Mouse (Mus musculus) limb, embryonic 10.5 days (tissue): Measurements from ENCODE around the gene Cd5. TPM values are rescaled to one million over a fixed set of nuclear protein-coding genes. Genes with fewer than 3 reads are reported as not detected.

Experiments
- DNase-seq: peaks from one replicate; pipeline ENCODE4 v3.0.0-alpha.2; 2017; ENCODE audit warnings: low spot score
- H3K27ac ChIP-seq: fragments of 300-500 bp; sonication (generic); 2 replicates; pipeline ENCODE4 v1.5.1; 2016; ENCODE audit warnings: mild to moderate bottlenecking
- H3K27me3 ChIP-seq: fragments of 300-500 bp; sonication (generic); 2 replicates; pipeline ENCODE4 v1.6.1; 2016; ENCODE audit warnings: low read depth, mild to moderate bottlenecking; ENCODE audit not compliant: poor library complexity, severe bottlenecking
- H3K36me3 ChIP-seq: fragments of 300-500 bp; sonication (generic); 2 replicates; pipeline ENCODE4 v1.6.1; 2016; ENCODE audit warnings: mild to moderate bottlenecking, moderate library complexity
- H3K4me1 ChIP-seq: fragments of 300-500 bp; sonication (generic); 2 replicates; pipeline ENCODE4 v1.6.1; 2016
- H3K4me3 ChIP-seq: fragments of 300-500 bp; sonication (generic); 2 replicates; pipeline ENCODE4 v1.5.1; 2016; ENCODE audit warnings: mild to moderate bottlenecking, moderate library complexity
- H3K9me3 ChIP-seq: fragments of 300-500 bp; sonication (generic); replicated peaks from 2 replicates; pipeline ENCODE4 v1.6.1; 2016; ENCODE audit warnings: mild to moderate bottlenecking
- WGBS: fragments of 180-500 bp; shearing (Covaris S2); methylation state at CpG from one replicate; pipeline ENCODE4 v1.1.7; 2016; 5-methylcytosine and 5-hydroxymethylcytosine counted together
- polyA plus RNA-seq: library from polyadenylated mRNA; unstranded; fragments of >200 nt; fragmentation: Nextera tagmentation; extraction: Ambion mirVana; gene quantifications from 2 replicates; pipeline ENCODE4 v1.2.1, GENCODE M21; 2016

Gene Cd5
- polyA plus RNA-seq, 1 experiment from 2014 or later, result 0.26 TPM

GRCm38 (mm10) chr19:10769429-10770195 is 30.8 kb upstream of the Cd5 start:
- H3K27me3 ChIP-seq, result no peaks in the 10 kb centered on the region
- peaks cover 15% of the 10 kb centered on the region for H3K4me1 ChIP-seq
- H3K9me3 ChIP-seq, result no peaks in the 10 kb centered on the region
- WGBS, result 50% methylated on average over 12 of the region's 12 CpGs
- no peak overlapping the region for H3K27ac ChIP-seq
- no peak for DNase-seq
- H3K36me3 ChIP-seq, result no peaks in the 10 kb centered on the region
- no peak overlapping the region for H3K4me3 ChIP-seq

- no peak overlapping the region for H3K27ac ChIP-seq
- no peak overlapping the region for H3K4me3 ChIP-seq
- DNase-seq, result no peak
- 75% methylated on average over 6 of the region's 6 CpGs for WGBS
- H3K36me3 ChIP-seq, result no peaks in the 10 kb centered on the region
- peaks cover 15% of the 10 kb centered on the region for H3K4me1 ChIP-seq
- no peaks in the 10 kb centered on the region for H3K9me3 ChIP-seq
- no peaks in the 10 kb centered on the region for H3K27me3 ChIP-seq
Measured at GRCm38 (mm10) chr19:10768694-10769428, 30.1 kb upstream of the Cd5 start.

- no peak overlapping the region for H3K27ac ChIP-seq
- H3K4me3 ChIP-seq, result no peak overlapping the region
- DNase-seq, result no peak
- peaks cover 15% of the 10 kb centered on the region for H3K4me1 ChIP-seq
- H3K9me3 ChIP-seq, result no peaks in the 10 kb centered on the region
- H3K36me3 ChIP-seq, result no peaks in the 10 kb centered on the region
- H3K27me3 ChIP-seq, result no peaks in the 10 kb centered on the region
- 91% methylated on average over 10 of the region's 10 CpGs for WGBS
Measured at GRCm38 (mm10) chr19:10767631-10768030, 28.8 kb upstream of the Cd5 start.

- H3K4me1 ChIP-seq, result no peaks in the 10 kb centered on the region; the same call in 1 of the 2 replicates
- no peaks in the 10 kb centered on the region for H3K9me3 ChIP-seq
- H3K27ac ChIP-seq, result no peak overlapping the region
- no peak overlapping the region for H3K4me3 ChIP-seq
- 85% methylated on average over 21 of the region's 21 CpGs for WGBS
- no peak for DNase-seq
- H3K36me3 ChIP-seq, result no peaks in the 10 kb centered on the region
- no peaks in the 10 kb centered on the region for H3K27me3 ChIP-seq
Measured at GRCm38 (mm10) chr19:10763381-10764031, 24.7 kb upstream of the Cd5 start.

- Histone ChIP-seq H3K27me3 (no peaks in the 10 kb centered on the region), H3K4me1 (no peaks in the 10 kb centered on the region; the same call in 1 of the 2 replicates), H3K36me3 (no peaks in the 10 kb centered on the region), H3K4me3 (no peak overlapping the region), H3K27ac (no peak overlapping the region), H3K9me3 (no peaks in the 10 kb centered on the region)
- DNase-seq, result no peak
- 85% methylated on average over 6 of the region's 6 CpGs for WGBS
Measured at GRCm38 (mm10) chr19:10762468-10762867, 23.7 kb upstream of the Cd5 start.

GRCm38 (mm10) chr19:10761794-10762415 is 23.1 kb upstream of the Cd5 start:
- WGBS, result 92% methylated on average over 8 of the region's 8 CpGs
- H3K36me3 ChIP-seq, result no peaks in the 10 kb centered on the region
- H3K9me3 ChIP-seq, result no peaks in the 10 kb centered on the region
- no peak overlapping the region for H3K27ac ChIP-seq
- H3K4me1 ChIP-seq, result no peaks in the 10 kb centered on the region; the same call in 1 of the 2 replicates
- no peaks in the 10 kb centered on the region for H3K27me3 ChIP-seq
- no peak for DNase-seq
- no peak overlapping the region for H3K4me3 ChIP-seq

- WGBS, result 88% methylated on average over 9 of the region's 9 CpGs
Measured at GRCm38 (mm10) chr19:10759983-10760831, 21.4 kb upstream of the Cd5 start.

GRCm38 (mm10) chr19:10759525-10759924 is 20.7 kb upstream of the Cd5 start:
- DNase-seq, result no peak
- no peak overlapping the region for H3K4me3 ChIP-seq
- no peaks in the 10 kb centered on the region for H3K36me3 ChIP-seq
- H3K9me3 ChIP-seq, result no peaks in the 10 kb centered on the region
- no peaks in the 10 kb centered on the region for H3K27me3 ChIP-seq
- no peak overlapping the region for H3K27ac ChIP-seq
- no peaks in the 10 kb centered on the region; the same call in 1 of the 2 replicates for H3K4me1 ChIP-seq

More at GRCm38 (mm10) chr19:10759983-10760831, 21.4 kb upstream of the Cd5 start:
- Histone ChIP-seq H3K27ac (no peak overlapping the region), H3K4me1 (no peaks in the 10 kb centered on the region; the same call in 1 of the 2 replicates), H3K36me3 (no peaks in the 10 kb centered on the region), H3K4me3 (no peak overlapping the region), H3K9me3 (no peaks in the 10 kb centered on the region), H3K27me3 (no peaks in the 10 kb centered on the region)
- DNase-seq, result no peak

- no peak for DNase-seq
Measured at GRCm38 (mm10) chr19:10758708-10759107, 19.9 kb upstream of the Cd5 start.

GRCm38 (mm10) chr19:10757526-10757925 is 18.7 kb upstream of the Cd5 start:
- no peak for DNase-seq
- no peaks in the 10 kb centered on the region for H3K36me3 ChIP-seq
- H3K4me1 ChIP-seq, result no peaks in the 10 kb centered on the region; the same call in 1 of the 2 replicates
- no peak overlapping the region for H3K4me3 ChIP-seq
- no peaks in the 10 kb centered on the region for H3K9me3 ChIP-seq
- no peak overlapping the region for H3K27ac ChIP-seq
- WGBS, result 83% methylated on average over 2 of the region's 2 CpGs
- no peaks in the 10 kb centered on the region for H3K27me3 ChIP-seq

More at GRCm38 (mm10) chr19:10758708-10759107, 19.9 kb upstream of the Cd5 start:
- H3K27me3 ChIP-seq, result no peaks in the 10 kb centered on the region
- no peaks in the 10 kb centered on the region for H3K36me3 ChIP-seq
- H3K9me3 ChIP-seq, result no peaks in the 10 kb centered on the region
- WGBS, result 68% methylated on average over 6 of the region's 6 CpGs
- H3K4me1 ChIP-seq, result no peaks in the 10 kb centered on the region; the same call in 1 of the 2 replicates
- no peak overlapping the region for H3K4me3 ChIP-seq
- H3K27ac ChIP-seq, result no peak overlapping the region

- Histone ChIP-seq H3K27me3 (no peaks in the 10 kb centered on the region), H3K4me1 (no peaks in the 10 kb centered on the region; the same call in 1 of the 2 replicates), H3K36me3 (no peaks in the 10 kb centered on the region), H3K4me3 (no peak overlapping the region), H3K9me3 (no peaks in the 10 kb centered on the region), H3K27ac (no peak overlapping the region)
- DNase-seq, result no peak
Measured at GRCm38 (mm10) chr19:10757125-10757524, 18.3 kb upstream of the Cd5 start.

- H3K4me3 ChIP-seq, result no peak overlapping the region
- DNase-seq, result no peak
Measured at GRCm38 (mm10) chr19:10752646-10753045, 13.8 kb upstream of the Cd5 start.

More at GRCm38 (mm10) chr19:10752646-10753045, 13.8 kb upstream of the Cd5 start:
- Histone ChIP-seq H3K27me3 (no peaks in the 10 kb centered on the region), H3K36me3 (no peaks in the 10 kb centered on the region), H3K27ac (no peak overlapping the region), H3K9me3 (no peaks in the 10 kb centered on the region), H3K4me1 (no peaks in the 10 kb centered on the region)
- WGBS, result 96% methylated on average over 5 of the region's 5 CpGs
